Mouse (Mus musculus): ENCODE data around the gene Mfap3. TPM values are rescaled to one million over a fixed set of nuclear protein-coding genes. Genes with fewer than 3 reads are reported as not detected.

The Mfap3 gene
- polyA plus RNA-seq (2012; rRNA removed) = 32.1 and 34.3 TPM in 2 replicates

GRCm38 (mm10) chr11:57518091-57518750 lies at the start of gene Mfap3, which contains the start of gene Fam114a2:
Gene Mfap3, plus strand, starts transcription at chr11:57518664.
Gene Fam114a2, minus strand, starts transcription at chr11:57518617.

Other genes starting within 250 kb of the Mfap3 start
- 72.7 and 78.5 TPM in 2 replicates for gene Fam114a2, start within 50 bp of the Mfap3 start, polyA plus RNA-seq (2012; rRNA removed)
- 12.8 and 15.4 TPM in 2 replicates for gene Galnt10, start 126.8 kb downstream of the Mfap3 start, polyA plus RNA-seq (2012; rRNA removed)